Mouse (Mus musculus) stomach, embryonic 14.5 days (tissue): ENCODE data around the gene Tceal7. TPM values are rescaled to one million over a fixed set of nuclear protein-coding genes. Genes with fewer than 3 reads are reported as not detected.
"Not testable (repeated sequence)": the region's sequence is repeated elsewhere in the genome, so short reads cannot be mapped to it uniquely, and the experiment has no call there.

Source experiments
- ATAC-seq: fragments of 200-750 bp; cut with Nextera tagmentation; 2 replicates; pipeline ENCODE4 v1.8.0; 2017; ENCODE audit warnings: low read depth, moderate TSS enrichment; ENCODE audit not compliant: insufficient number of reproducible peaks, insufficient read depth, low FRiP score
- H3K27ac ChIP-seq: fragments of 300-500 bp; sonication (generic); 2 replicates; pipeline ENCODE4 v1.5.1; 2014; ENCODE audit warnings: mild to moderate bottlenecking, low read length, moderate library complexity, mixed read lengths
- H3K27me3 ChIP-seq: fragments of 300-500 bp; sonication (generic); 2 replicates; pipeline ENCODE4 v1.6.1; 2014; ENCODE audit warnings: low read length, control low read depth, mixed read lengths; ENCODE audit not compliant: control insufficient read depth, insufficient read depth
- H3K36me3 ChIP-seq: fragments of 300-500 bp; sonication (generic); 2 replicates; pipeline ENCODE4 v1.6.1; 2014; ENCODE audit warnings: mild to moderate bottlenecking, control low read depth, low read length, moderate library complexity, mixed read lengths; ENCODE audit not compliant: control insufficient read depth, insufficient read depth
- H3K4me1 ChIP-seq: fragments of 300-500 bp; sonication (generic); 2 replicates; pipeline ENCODE4 v1.6.1; 2014; ENCODE audit warnings: low read length, control low read depth, mixed read lengths; ENCODE audit not compliant: control insufficient read depth, insufficient read depth
- H3K4me2 ChIP-seq: fragments of 300-500 bp; sonication (generic); replicated peaks from 2 replicates; pipeline ENCODE4 v1.6.1; 2014; ENCODE audit warnings: low read depth, low read length, control low read depth
- H3K4me3 ChIP-seq: fragments of 300-500 bp; sonication (generic); 2 replicates; pipeline ENCODE4 v1.5.1; 2014; ENCODE audit warnings: low read depth, low read length, control low read depth
- H3K9ac ChIP-seq: fragments of 300-500 bp; sonication (generic); replicated peaks from 2 replicates; pipeline ENCODE4 v1.6.1; 2014; ENCODE audit warnings: low read depth, mild to moderate bottlenecking, control low read depth, low read length, moderate library complexity, mixed read lengths
- H3K9me3 ChIP-seq: fragments of 300-500 bp; sonication (generic); 2 replicates; pipeline ENCODE4 v1.6.1; 2016; ENCODE audit warnings: low read depth, low read length, control low read depth; ENCODE audit not compliant: control insufficient read depth
- WGBS: fragments of 180-500 bp; shearing (Covaris S2); extraction: QIAGEN DNeasy Blood & Tissue Kit; methylation state at CpG from one replicate; pipeline ENCODE4 v1.1.7; 2014; 5-methylcytosine and 5-hydroxymethylcytosine counted together
- microRNA-seq: library from miRNA; unstranded; fragments of <30 nt; microRNA quantifications from one replicate; pipeline ENCODE4, GENCODE M21; 2016
- polyA plus RNA-seq: library from polyadenylated mRNA; unstranded; fragments of >200 nt; fragmentation: Nextera tagmentation; extraction: Ambion mirVana; gene quantifications from 2 replicates; pipeline ENCODE4 v1.2.1, GENCODE M21; 2014

Tceal7 gene
- polyA plus RNA-seq, 1 experiment from 2014 or later = 0.61 TPM

DNA sequence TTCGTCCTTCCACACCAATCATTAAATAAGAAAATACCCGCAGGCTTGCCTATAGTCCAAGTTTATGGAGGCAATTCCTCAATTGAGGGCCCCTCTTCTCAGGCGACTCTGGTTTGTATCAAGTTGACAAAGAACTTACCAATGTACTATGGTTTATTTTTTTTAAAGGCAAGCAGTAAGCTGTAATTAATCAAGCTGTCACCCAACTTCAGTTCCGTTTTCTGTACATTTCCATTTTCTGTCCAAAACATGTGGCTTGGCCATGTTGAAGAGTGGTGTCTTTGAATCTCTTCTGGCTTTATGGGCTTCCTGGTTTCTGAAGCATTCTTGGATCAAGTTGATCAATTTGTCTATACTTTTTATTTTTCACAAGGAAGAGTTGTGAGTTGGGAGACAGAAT lies 53.6 kb downstream of the Tceal7 start:
- Histone ChIP-seq H3K4me1 (0 out of 2 replicates have a peak, but pooled peaks cover 2% of the 10 kb centered on the region), H3K4me3 (no peak overlapping the region), H3K36me3 (no peaks in the 10 kb centered on the region; the same call in 1 of the 2 replicates), H3K9me3 (no peaks in the 10 kb centered on the region), H3K9ac (no peak overlapping the region), H3K27ac (no peak overlapping the region), H3K27me3 (no peaks in the 10 kb centered on the region), H3K4me2 (no peak overlapping the region)
- ATAC-seq = no peak
- 50% methylated on average over 4 of the region's 4 CpGs for WGBS

DNA sequence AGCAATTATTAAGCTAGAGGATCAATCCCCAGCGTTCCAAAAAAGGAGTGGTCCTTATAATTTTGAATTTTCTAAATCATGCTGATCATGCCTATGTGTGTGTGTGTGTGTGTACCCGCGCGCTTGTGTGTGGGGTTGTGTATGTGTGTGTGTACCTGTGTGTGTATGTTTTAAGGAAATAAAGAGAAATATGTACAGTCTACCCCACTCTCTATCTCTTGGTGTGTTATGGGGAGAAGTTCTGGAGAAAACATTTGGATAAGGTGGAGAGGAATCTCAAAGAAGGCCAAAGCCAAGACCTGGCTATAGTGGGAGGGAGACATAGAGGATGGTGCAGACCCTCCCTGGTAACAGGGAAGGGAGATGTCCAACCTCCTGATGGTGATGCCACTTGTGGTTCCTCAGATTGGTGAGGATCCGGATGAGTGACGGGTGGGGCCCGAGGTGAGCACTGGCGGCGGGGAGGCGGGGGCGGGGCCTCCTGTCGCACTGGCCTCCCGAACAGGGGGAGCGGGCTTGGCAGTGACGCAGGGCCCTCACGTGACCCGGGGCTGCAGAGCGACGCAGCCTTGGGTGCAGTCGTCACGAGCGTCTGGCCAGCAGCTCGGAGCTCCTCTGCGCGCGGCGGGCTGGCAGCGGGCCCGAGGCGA lies 55.3 kb downstream of the Tceal7 start, which contains the start of gene Bex3:
TSS of gene Bex3 (plus strand) at position 511 of the 650 bp plus-strand sequence.
- WGBS = 63% methylated on average over 4 of the region's 30 CpGs
- ATAC-seq = peak; percentile 94
- H3K4me1 ChIP-seq = not testable (repeated sequence)

DNA sequence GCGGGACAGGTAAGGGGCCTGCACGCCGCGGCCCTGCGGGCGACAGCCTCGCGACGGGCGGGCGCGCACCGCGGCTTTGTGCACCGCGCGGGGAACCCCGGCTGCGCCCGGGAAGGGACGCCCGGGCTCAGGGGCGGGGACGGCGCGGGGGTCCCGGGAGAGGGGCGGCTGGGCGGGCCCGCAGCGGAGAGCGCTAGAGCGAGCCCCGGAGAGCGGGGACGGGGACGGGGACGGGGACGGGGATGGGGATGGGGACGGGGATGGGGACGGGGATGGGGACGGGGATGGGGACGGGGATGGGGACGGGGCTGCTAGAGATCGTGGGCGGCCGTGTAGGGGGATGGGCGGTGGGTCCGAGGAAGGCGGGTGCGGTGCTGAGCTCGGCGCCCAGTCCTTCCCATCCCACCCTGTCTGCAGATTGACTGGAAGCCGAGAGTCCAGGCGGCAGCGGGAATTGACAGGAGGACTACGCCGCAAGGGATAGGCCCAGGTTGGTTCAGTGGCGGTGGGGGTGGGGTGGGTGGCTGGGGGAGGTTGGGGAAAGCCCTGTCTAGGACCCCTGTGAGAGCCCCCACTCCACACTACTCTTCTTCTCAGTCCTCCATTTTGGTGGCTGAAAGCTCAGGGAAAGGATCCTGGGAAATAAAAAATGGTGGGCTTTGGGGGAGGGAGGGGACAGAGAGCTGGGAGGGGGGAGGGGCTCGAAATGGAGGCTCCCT lies 56.0 kb downstream of the Tceal7 start:
- Histone ChIP-seq H3K4me2 (peak overlapping the region; percentile 35), H3K4me3 (peak overlapping the region; percentile 35), H3K9ac (0 out of 2 replicates have a peak overlapping the region, but pooled peaks have one; percentile 28)
- not testable (repeated sequence) for H3K27ac ChIP-seq, H3K36me3 ChIP-seq, H3K27me3 ChIP-seq, H3K4me1 ChIP-seq, H3K9me3 ChIP-seq
- WGBS = 11% methylated on average over 13 of the region's 60 CpGs
- ATAC-seq = peak; percentile 30; the same call in 1 of the 2 replicates

More for the DNA sequence above, 55.3 kb downstream of the Tceal7 start, which contains the start of gene Bex3:
- 0 out of 2 replicates have a peak within 1 kb of the TSS, but pooled peaks have one; percentile 28 for H3K9ac ChIP-seq
- peak within 1 kb of the TSS; percentile 35 for H3K4me3 ChIP-seq
- H3K27me3 ChIP-seq, H3K9me3 ChIP-seq, H3K36me3 ChIP-seq, H3K27ac ChIP-seq: not testable (repeated sequence)
- H3K4me2 ChIP-seq = peak within 1 kb of the TSS; percentile 35

DNA sequence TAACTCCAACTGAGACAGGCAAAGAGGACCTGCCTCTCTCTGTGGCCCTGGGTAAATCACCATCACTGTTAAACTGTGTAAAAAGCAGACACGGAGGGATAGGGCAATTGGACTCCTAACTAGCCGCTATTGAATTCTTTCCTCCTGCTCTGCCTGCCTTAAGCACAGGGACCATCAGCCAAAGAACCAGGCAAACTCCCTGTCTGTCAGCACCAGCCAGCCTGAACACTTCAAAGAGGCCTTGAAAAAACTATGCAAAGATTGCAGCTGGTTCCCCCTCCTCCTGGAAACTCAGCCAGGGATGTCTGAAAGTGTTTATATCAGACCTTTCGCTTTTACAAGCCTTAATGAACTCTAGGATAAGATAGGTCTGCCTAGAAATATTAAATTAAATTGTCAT lies 60.0 kb downstream of the Tceal7 start:
- Histone ChIP-seq H3K4me2 (no peak overlapping the region), H3K4me3 (no peak overlapping the region), H3K27ac (no peak overlapping the region), H3K27me3 (no peaks in the 10 kb centered on the region), H3K9ac (no peak overlapping the region), H3K36me3 (no peaks in the 10 kb centered on the region; the same call in 1 of the 2 replicates), H3K9me3 (no peaks in the 10 kb centered on the region), H3K4me1 (0 out of 2 replicates have a peak, but pooled peaks cover 2% of the 10 kb centered on the region)
- no peak for ATAC-seq
- WGBS = 26% methylated on average over 3 of the region's 3 CpGs

DNA sequence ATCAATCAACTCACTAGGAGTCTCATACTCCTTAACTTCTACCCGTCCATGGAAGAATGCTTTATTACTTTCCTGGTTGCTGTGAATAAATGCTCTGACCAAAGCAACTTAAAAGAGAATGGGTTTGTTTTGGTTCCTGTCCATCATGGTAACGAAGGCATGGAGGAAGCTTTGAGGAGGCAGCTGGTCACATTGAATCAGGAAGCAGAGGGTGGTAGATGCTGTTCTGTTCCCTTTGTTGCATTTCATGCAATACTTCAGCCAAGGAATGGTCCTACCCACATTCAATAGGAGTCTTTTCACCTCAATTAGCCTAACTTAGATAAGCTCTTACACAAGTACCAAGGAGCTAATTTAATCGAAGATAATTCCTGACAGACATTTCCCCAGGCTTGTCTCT lies 60.8 kb downstream of the Tceal7 start:
- no peak for ATAC-seq
- no peaks in the 10 kb centered on the region for H3K9me3 ChIP-seq
- H3K9ac ChIP-seq = no peak overlapping the region
- no peaks in the 10 kb centered on the region; the same call in 1 of the 2 replicates for H3K36me3 ChIP-seq
- H3K27me3 ChIP-seq = no peaks in the 10 kb centered on the region
- H3K27ac ChIP-seq = no peak overlapping the region
- no peak overlapping the region for H3K4me3 ChIP-seq
- 0 out of 2 replicates have a peak, but pooled peaks cover 2% of the 10 kb centered on the region for H3K4me1 ChIP-seq
- 48% methylated on average over 3 of the region's 3 CpGs for WGBS
- no peak overlapping the region for H3K4me2 ChIP-seq

Small RNAs within 50 kb of the gene (microRNA-seq; reads per million reads assigned to microRNA genes)
- not detected for gene Mir6383

Other genes starting within 250 kb of the Tceal7 start
- 75.7 and 77.4 TPM in 2 replicates for gene Arxes2, start 221.0 kb upstream of the Tceal7 start, polyA plus RNA-seq
- 33.5 and 36.2 TPM in 2 replicates for gene Arxes1, start 181.4 kb upstream of the Tceal7 start, polyA plus RNA-seq
- gene Bex2, start 146.5 kb upstream of the Tceal7 start, polyA plus RNA-seq = 104 and 108 TPM in 2 replicates
- 0.34 TPM in 1 of 2 replicates, not detected in the other for gene Nxf3, start 129.5 kb upstream of the Tceal7 start, polyA plus RNA-seq
- gene Bex4, start 75.8 kb upstream of the Tceal7 start, polyA plus RNA-seq = 108 and 121 TPM in 2 replicates
- gene Tceal8, start 42.4 kb upstream of the Tceal7 start, polyA plus RNA-seq = 201 and 204 TPM in 2 replicates
- 1.6 and 2.0 TPM in 2 replicates for gene Tceal5, start 10.9 kb upstream of the Tceal7 start, polyA plus RNA-seq
- gene Bex1, start 734 bp downstream of the Tceal7 start, polyA plus RNA-seq = 75.8 and 80.1 TPM in 2 replicates
- gene Tceal9, start 30.3 kb downstream of the Tceal7 start, polyA plus RNA-seq = 663 and 676 TPM in 2 replicates
- 466 and 489 TPM in 2 replicates for gene Bex3, start 55.5 kb downstream of the Tceal7 start, polyA plus RNA-seq